Mouse (Mus musculus) thymus, adult 2 months (tissue): ENCODE measurements at regions not wholly inside any gene's neighbourhood (a gene's known extent, or its start where the extent isn't known, plus 50 kb on each side); places are given as distances from the start of the nearest gene placed in this dataset.

Experiments used
- CTCF ChIP-seq: fragments of 200-500 bp; IDR thresholded peaks from 2 replicates; pipeline ENCODE4 v1.5.1; 2012; ENCODE audit warnings: mild to moderate bottlenecking, control low read depth, low read length, moderate library complexity, borderline replicate concordance; ENCODE audit not compliant: control insufficient read depth, poor library complexity, insufficient read depth; ENCODE audit errors: extremely low read depth
- POLR2A ChIP-seq: fragments of 200-500 bp; IDR thresholded peaks from 2 replicates; pipeline ENCODE4 v1.6.1; 2012; ENCODE audit warnings: mild to moderate bottlenecking, low read length, control low read depth, moderate library complexity; ENCODE audit not compliant: control insufficient read depth, poor library complexity, insufficient read depth; ENCODE audit errors: extremely low read depth

GRCm38 (mm10) chr12:32482343-32482742 lies 103.8 kb downstream of the Ccdc71l start:
- TF ChIP-seq CTCF (no peak), POLR2A (no peak)
